Mouse (Mus musculus) spleen, adult 2 months (tissue): ENCODE results near the gene Fam43b.

Source experiments
- CTCF ChIP-seq: fragments of 200-500 bp; IDR thresholded peaks from 2 replicates; pipeline ENCODE4 v1.5.1; 2011; ENCODE audit warnings: mild to moderate bottlenecking, inconsistent platforms; ENCODE audit not compliant: insufficient read depth, insufficient read length, insufficient replicate concordance; ENCODE audit errors: extremely low read depth
- POLR2A ChIP-seq: fragments of 200-500 bp; IDR thresholded peaks from 2 replicates; pipeline ENCODE4 v1.6.1; 2011; ENCODE audit warnings: low read depth, low read length, inconsistent platforms

DNA sequence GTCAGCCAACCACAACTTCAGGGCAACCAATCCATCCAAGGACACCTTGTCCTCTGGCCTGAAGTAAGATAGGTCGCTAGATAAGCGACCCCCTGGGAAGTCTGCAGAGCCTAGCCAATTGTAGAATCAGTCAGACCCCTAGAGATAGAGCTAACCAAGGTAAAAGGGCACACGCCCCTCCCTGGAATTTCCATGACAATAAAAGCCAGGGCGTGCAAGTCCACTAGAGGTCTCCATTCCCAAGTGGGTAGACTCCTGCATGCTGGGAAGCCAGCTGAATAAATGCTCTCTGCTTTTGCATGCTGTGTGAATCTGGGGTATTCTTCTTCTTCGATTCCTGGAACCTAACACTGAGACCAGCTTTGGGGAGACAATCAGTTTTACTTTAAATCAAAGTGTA lies 20.1 kb upstream of the Fam43b start:
- TF ChIP-seq CTCF (no peak), POLR2A (no peak)
